Mouse (Mus musculus) layer of hippocampus, adult 2 months (tissue): ENCODE measurements at regions not wholly inside any gene's neighbourhood (a gene's known extent, or its start where the extent isn't known, plus 50 kb on each side); places are given as distances from the start of the nearest gene placed in this dataset.

Experiments used
- DNase-seq, 2 experiments: peaks; one replicate each; pipeline ENCODE4 v3.0.0; 2022; ENCODE audit warnings: low spot score in 2 of 2
- H3K27ac ChIP-seq: fragments of 200-600 bp; 2 replicates; pipeline ENCODE4 v1.8.1; 2022
- H3K4me3 ChIP-seq: fragments of 200-600 bp; 2 replicates; pipeline ENCODE4 v1.8.1; 2022; ENCODE audit warnings: mild to moderate bottlenecking
- CTCF ChIP-seq: fragments of 200-600 bp; conservative IDR thresholded peaks from 2 replicates; pipeline ENCODE4 v1.8.1; 2022; ENCODE audit warnings: antibody characterized with exemption, mild to moderate bottlenecking, moderate library complexity

DNA sequence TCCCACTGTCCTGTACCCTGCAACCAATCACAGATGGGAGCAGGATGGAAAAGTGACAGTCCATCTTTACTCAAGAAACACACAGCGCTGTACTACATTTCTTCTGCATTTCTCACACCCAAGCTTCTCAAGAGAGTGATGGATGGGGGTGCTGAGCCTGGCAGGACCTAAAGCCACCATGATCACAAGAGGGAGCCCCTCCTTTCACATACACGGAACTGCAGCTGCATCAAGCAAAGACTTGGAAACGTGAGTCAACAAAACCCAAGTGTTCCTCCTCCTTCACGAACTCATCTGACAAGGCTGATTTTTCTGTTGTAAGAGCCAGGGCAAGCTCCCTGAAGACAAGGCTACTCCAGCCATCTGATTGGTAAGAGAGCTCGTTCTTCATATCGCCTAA is 120.5 kb downstream of the 3110018I06Rik start:
- no peak for TF ChIP-seq CTCF
- DNase-seq: no peak
- Histone ChIP-seq H3K27ac (no peak overlapping the region), H3K4me3 (no peak overlapping the region)

- DNase-seq: no peak
- no peak for TF ChIP-seq CTCF
- Histone ChIP-seq H3K27ac (no peak overlapping the region), H3K4me3 (no peak overlapping the region)
Measured at GRCm38 (mm10) chr12:107609986-107610385, 121.6 kb downstream of the 3110018I06Rik start.

DNA sequence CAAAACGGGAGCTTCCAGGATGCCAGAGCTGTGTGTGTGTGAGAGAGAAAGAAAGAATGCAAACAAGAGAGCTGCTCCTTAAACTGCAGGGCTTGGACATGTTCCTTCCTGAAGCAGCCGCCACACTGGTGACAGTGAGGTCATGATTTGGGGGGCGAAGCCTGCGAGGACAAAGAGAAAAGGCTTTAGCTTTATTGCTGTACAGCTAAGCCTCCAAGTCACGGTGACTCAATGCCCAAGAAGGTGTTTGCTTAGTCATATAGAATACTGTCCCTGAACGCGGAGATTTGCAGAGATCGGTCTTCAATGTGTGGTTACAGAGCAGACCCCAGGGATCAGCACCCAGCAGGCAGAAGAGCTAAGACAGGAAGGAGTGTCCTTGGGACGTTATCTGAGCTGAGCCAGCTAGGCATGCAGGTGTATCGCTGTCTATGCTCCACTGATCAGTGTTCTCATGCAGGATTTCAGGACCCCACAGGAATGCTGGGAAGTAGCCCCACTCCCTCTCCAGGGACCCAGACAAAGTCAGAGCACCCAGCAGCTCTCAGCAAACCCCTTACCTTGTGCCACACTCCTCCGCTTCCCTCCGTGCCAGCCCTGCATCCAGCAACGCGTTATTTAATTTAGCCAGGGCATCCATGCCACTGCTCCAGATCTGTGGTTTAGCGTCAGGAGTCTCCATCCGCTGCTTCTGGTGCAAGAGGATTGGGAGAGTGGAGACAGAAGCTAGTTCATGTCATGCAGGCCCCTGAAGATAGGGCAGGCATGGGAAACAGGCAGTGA is 129.0 kb downstream of the 3110018I06Rik start:
- Histone ChIP-seq H3K27ac (no peak overlapping the region), H3K4me3 (no peak overlapping the region)
- DNase-seq: no peak
- no peak for TF ChIP-seq CTCF

- H3K27ac ChIP-seq: no peak overlapping the region
- DNase-seq: no peak
- TF ChIP-seq CTCF: no peak
Measured at GRCm38 (mm10) chr12:107624446-107624845, 136.0 kb downstream of the 3110018I06Rik start.

DNA sequence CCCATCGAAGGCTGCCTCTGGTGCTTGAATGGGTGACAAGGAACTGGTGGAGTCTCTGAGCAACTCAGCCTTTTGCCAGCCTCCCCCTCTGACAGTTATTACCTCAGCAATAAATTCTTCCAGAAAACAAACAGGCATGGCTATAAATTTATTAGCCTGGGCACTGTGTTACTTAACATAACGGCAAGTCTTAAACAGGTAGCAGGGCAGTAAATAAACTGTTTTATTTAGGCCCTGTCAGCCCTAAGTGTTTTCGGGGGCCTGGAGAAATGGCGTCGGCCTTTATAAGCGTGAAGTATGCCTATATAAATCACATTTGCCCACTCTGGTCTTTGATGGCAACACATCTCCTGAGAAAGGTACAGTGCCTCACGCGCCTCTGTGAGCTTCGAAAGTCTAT is 159.6 kb downstream of the 3110018I06Rik start:
- no peak for DNase-seq
- TF ChIP-seq CTCF: no peak
- Histone ChIP-seq H3K27ac (no peak overlapping the region), H3K4me3 (no peak overlapping the region)

More at GRCm38 (mm10) chr12:107624446-107624845, 136.0 kb downstream of the 3110018I06Rik start:
- no peak overlapping the region for H3K4me3 ChIP-seq

GRCm38 (mm10) chr12:107652126-107652728 is 163.8 kb downstream of the 3110018I06Rik start:
- no peak for TF ChIP-seq CTCF
- Histone ChIP-seq H3K27ac (no peak overlapping the region), H3K4me3 (no peak overlapping the region)
- DNase-seq: no peak

GRCm38 (mm10) chr12:107653131-107653530 is 164.7 kb downstream of the 3110018I06Rik start:
- Histone ChIP-seq H3K4me3 (no peak overlapping the region), H3K27ac (no peak overlapping the region)
- TF ChIP-seq CTCF: no peak
- DNase-seq: no peak

- TF ChIP-seq CTCF: no peak
- DNase-seq: no peak
Measured at GRCm38 (mm10) chr12:107656846-107657245, 168.4 kb downstream of the 3110018I06Rik start.

DNA sequence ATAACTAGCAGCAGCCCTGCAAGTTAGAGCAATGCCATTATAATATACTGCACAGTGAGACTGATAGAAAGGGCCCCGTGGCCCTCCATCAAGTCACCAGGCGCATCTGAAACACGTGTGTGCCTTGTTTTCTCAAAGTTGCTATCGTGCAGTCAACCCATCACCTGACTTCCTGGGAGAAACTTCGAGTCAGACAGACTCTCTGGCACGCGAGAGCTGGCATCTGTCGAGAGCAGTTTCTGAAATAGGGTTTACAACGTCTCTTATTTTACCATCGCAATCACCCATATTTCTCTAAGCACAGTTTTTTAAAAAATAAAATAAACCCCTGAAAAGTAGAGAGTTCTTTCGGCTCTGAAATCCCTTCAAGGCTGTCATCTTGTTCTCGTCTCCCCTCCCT is 169.8 kb downstream of the 3110018I06Rik start:
- TF ChIP-seq CTCF: no peak
- H3K27ac ChIP-seq: no peak overlapping the region
- no peak overlapping the region for H3K4me3 ChIP-seq
- no peak for DNase-seq

More at GRCm38 (mm10) chr12:107656846-107657245, 168.4 kb downstream of the 3110018I06Rik start:
- no peak overlapping the region for H3K27ac ChIP-seq
- H3K4me3 ChIP-seq: no peak overlapping the region

GRCm38 (mm10) chr12:107658821-107659220 is 170.4 kb downstream of the 3110018I06Rik start:
- TF ChIP-seq CTCF: no peak
- Histone ChIP-seq H3K27ac (no peak overlapping the region), H3K4me3 (no peak overlapping the region)
- no peak for DNase-seq

DNA sequence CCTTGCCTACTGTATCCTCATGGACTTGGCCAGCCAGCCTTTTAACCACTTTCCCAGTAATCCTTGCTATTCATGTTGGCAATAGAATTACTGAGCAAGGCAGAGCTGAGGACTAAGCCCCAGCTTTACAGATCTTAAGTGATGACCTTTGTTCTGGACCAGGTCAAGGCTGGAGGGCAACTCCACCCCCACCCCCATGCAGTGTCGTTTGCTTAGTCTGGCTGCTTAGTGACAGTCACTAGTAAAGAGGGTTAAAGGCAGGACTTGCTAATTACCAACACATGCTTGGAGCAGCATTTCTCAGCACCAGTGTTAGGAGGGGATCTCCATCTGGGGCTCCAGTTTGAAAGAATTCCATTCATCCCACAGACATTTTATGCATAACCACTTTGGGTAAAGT is 174.2 kb downstream of the 3110018I06Rik start:
- no peak overlapping the region for H3K4me3 ChIP-seq
- H3K27ac ChIP-seq: no peak overlapping the region
- DNase-seq: no peak
- no peak for TF ChIP-seq CTCF

DNA sequence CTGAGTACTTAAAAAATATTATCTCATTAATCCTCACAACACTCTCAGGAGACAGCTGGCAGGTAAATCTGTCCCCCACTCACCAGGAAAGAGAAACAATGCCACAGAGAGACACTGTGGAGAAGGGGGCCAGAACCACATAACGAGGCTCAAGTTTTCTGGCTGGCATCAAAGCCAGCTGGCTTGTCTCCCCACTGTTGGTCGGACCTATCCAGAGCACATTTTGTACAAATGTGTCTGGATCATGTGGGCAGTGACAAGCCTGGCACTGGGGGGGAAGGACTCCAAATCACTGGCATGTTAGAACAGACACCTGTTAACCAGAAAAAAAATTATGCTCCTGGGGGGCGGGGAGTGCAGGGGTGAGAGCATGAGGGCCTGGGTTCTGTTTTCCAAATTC is 179.4 kb downstream of the 3110018I06Rik start:
- Histone ChIP-seq H3K27ac (peak overlapping the region; percentile 44; the same call in 1 of the 2 replicates), H3K4me3 (no peak overlapping the region)
- no peak for TF ChIP-seq CTCF
- DNase-seq: no peak

- peak overlapping the region; percentile 54; the same call in 1 of the 2 replicates for H3K27ac ChIP-seq
- no peak for DNase-seq
- no peak for TF ChIP-seq CTCF
- H3K4me3 ChIP-seq: no peak overlapping the region
Measured at GRCm38 (mm10) chr12:107669046-107669445, 180.6 kb downstream of the 3110018I06Rik start.

DNA sequence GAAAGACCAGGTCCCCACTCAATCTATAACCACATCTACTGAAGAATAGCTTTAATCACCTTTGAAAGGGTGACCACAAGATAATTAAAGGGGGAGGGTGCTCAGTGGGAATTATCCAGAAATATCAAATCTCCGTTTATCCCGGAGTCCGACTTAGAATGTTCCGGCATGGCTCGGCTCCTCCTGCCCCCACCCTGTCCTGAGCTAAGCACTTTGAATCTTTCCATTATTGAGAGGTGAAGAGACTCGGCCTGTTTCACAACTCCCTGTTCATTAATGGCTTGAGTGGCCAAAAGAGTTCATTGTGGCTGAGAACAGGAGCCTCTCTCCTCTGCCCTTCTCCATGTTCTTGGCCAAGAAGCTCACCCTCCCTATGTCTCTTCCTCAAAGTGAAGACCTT is 181.0 kb downstream of the 3110018I06Rik start:
- H3K27ac ChIP-seq: peak overlapping the region; percentile 54; the same call in 1 of the 2 replicates
- no peak for TF ChIP-seq CTCF
- DNase-seq: no peak
- no peak overlapping the region for H3K4me3 ChIP-seq
